Mouse (Mus musculus) stomach, embryonic 14.5 days (tissue): ENCODE measurements at regions not wholly inside any gene's neighbourhood (a gene's known extent, or its start where the extent isn't known, plus 50 kb on each side); places are given as distances from the start of the nearest gene placed in this dataset.

Source experiments
- ATAC-seq: fragments of 200-750 bp; cut with Nextera tagmentation; 2 replicates; pipeline ENCODE4 v1.8.0; 2017; ENCODE audit warnings: low read depth, moderate TSS enrichment; ENCODE audit not compliant: insufficient number of reproducible peaks, insufficient read depth, low FRiP score
- H3K27ac ChIP-seq: fragments of 300-500 bp; sonication (generic); 2 replicates; pipeline ENCODE4 v1.5.1; 2014; ENCODE audit warnings: mild to moderate bottlenecking, low read length, moderate library complexity, mixed read lengths
- H3K27me3 ChIP-seq: fragments of 300-500 bp; sonication (generic); 2 replicates; pipeline ENCODE4 v1.6.1; 2014; ENCODE audit warnings: low read length, control low read depth, mixed read lengths; ENCODE audit not compliant: control insufficient read depth, insufficient read depth
- H3K36me3 ChIP-seq: fragments of 300-500 bp; sonication (generic); 2 replicates; pipeline ENCODE4 v1.6.1; 2014; ENCODE audit warnings: mild to moderate bottlenecking, control low read depth, low read length, moderate library complexity, mixed read lengths; ENCODE audit not compliant: control insufficient read depth, insufficient read depth
- H3K4me1 ChIP-seq: fragments of 300-500 bp; sonication (generic); 2 replicates; pipeline ENCODE4 v1.6.1; 2014; ENCODE audit warnings: low read length, control low read depth, mixed read lengths; ENCODE audit not compliant: control insufficient read depth, insufficient read depth
- H3K4me2 ChIP-seq: fragments of 300-500 bp; sonication (generic); replicated peaks from 2 replicates; pipeline ENCODE4 v1.6.1; 2014; ENCODE audit warnings: low read depth, low read length, control low read depth
- H3K4me3 ChIP-seq: fragments of 300-500 bp; sonication (generic); 2 replicates; pipeline ENCODE4 v1.5.1; 2014; ENCODE audit warnings: low read depth, low read length, control low read depth
- H3K9ac ChIP-seq: fragments of 300-500 bp; sonication (generic); replicated peaks from 2 replicates; pipeline ENCODE4 v1.6.1; 2014; ENCODE audit warnings: low read depth, mild to moderate bottlenecking, control low read depth, low read length, moderate library complexity, mixed read lengths
- H3K9me3 ChIP-seq: fragments of 300-500 bp; sonication (generic); 2 replicates; pipeline ENCODE4 v1.6.1; 2016; ENCODE audit warnings: low read depth, low read length, control low read depth; ENCODE audit not compliant: control insufficient read depth
- WGBS: fragments of 180-500 bp; shearing (Covaris S2); extraction: QIAGEN DNeasy Blood & Tissue Kit; methylation state at CpG from one replicate; pipeline ENCODE4 v1.1.7; 2014; 5-methylcytosine and 5-hydroxymethylcytosine counted together

GRCm38 (mm10) chr10:25017843-25018242 lies 90.6 kb upstream of the Arg1 start:
- 89% methylated on average over 1 of the region's 1 CpGs for WGBS
- Histone ChIP-seq H3K4me3 (no peak overlapping the region), H3K27me3 (no peaks in the 10 kb centered on the region), H3K36me3 (no peaks in the 10 kb centered on the region), H3K9me3 (no peaks in the 10 kb centered on the region), H3K4me2 (no peak overlapping the region), H3K4me1 (no peaks in the 10 kb centered on the region), H3K27ac (no peak overlapping the region), H3K9ac (no peak overlapping the region)
- no peak for ATAC-seq

GRCm38 (mm10) chr10:25016110-25016509 lies 88.8 kb upstream of the Arg1 start:
- Histone ChIP-seq H3K36me3 (no peaks in the 10 kb centered on the region), H3K4me2 (no peak overlapping the region), H3K27ac (no peak overlapping the region), H3K9me3 (no peaks in the 10 kb centered on the region), H3K4me1 (no peaks in the 10 kb centered on the region), H3K27me3 (no peaks in the 10 kb centered on the region), H3K9ac (no peak overlapping the region), H3K4me3 (no peak overlapping the region)
- 71% methylated on average over 9 of the region's 9 CpGs for WGBS
- no peak for ATAC-seq

- no peak for ATAC-seq
- Histone ChIP-seq H3K4me3 (no peak overlapping the region), H3K9me3 (no peaks in the 10 kb centered on the region), H3K9ac (no peak overlapping the region), H3K27me3 (no peaks in the 10 kb centered on the region), H3K27ac (no peak overlapping the region), H3K4me1 (no peaks in the 10 kb centered on the region), H3K4me2 (no peak overlapping the region), H3K36me3 (no peaks in the 10 kb centered on the region)
These were observed 84.8 kb upstream of the Arg1 start for GRCm38 (mm10) chr10:25012129-25012528.

- no peak overlapping the region for H3K4me2 ChIP-seq
- H3K4me3 ChIP-seq: no peak overlapping the region
- no peaks in the 10 kb centered on the region for H3K27me3 ChIP-seq
- no peak for ATAC-seq
- no peak overlapping the region for H3K27ac ChIP-seq
- H3K36me3 ChIP-seq: no peaks in the 10 kb centered on the region
- no peak overlapping the region for H3K9ac ChIP-seq
- no peaks in the 10 kb centered on the region for H3K9me3 ChIP-seq
- WGBS: 88% methylated on average over 8 of the region's 8 CpGs
- H3K4me1 ChIP-seq: no peaks in the 10 kb centered on the region
These were observed 74.0 kb upstream of the Arg1 start for GRCm38 (mm10) chr10:25001299-25001698.

GRCm38 (mm10) chr10:25000231-25001222 lies 73.2 kb upstream of the Arg1 start:
- WGBS: 70% methylated on average over 20 of the region's 20 CpGs
- no peaks in the 10 kb centered on the region for H3K4me1 ChIP-seq

GRCm38 (mm10) chr10:24999807-25000206 lies 72.5 kb upstream of the Arg1 start:
- 77% methylated on average over 5 of the region's 5 CpGs for WGBS

More at GRCm38 (mm10) chr10:25000231-25001222, 73.2 kb upstream of the Arg1 start:
- no peak overlapping the region for H3K4me3 ChIP-seq
- ATAC-seq: no peak
- no peak overlapping the region for H3K27ac ChIP-seq
- H3K36me3 ChIP-seq: no peaks in the 10 kb centered on the region
- no peaks in the 10 kb centered on the region for H3K9me3 ChIP-seq
- no peak overlapping the region for H3K9ac ChIP-seq
- H3K27me3 ChIP-seq: no peaks in the 10 kb centered on the region
- no peak overlapping the region for H3K4me2 ChIP-seq

GRCm38 (mm10) chr10:24997661-24998060 lies 70.4 kb upstream of the Arg1 start:
- no peak overlapping the region for H3K9ac ChIP-seq
- no peak for ATAC-seq
- no peak overlapping the region for H3K4me2 ChIP-seq
- H3K27ac ChIP-seq: no peak overlapping the region
- 89% methylated on average over 3 of the region's 3 CpGs for WGBS
- H3K36me3 ChIP-seq: no peaks in the 10 kb centered on the region
- H3K9me3 ChIP-seq: no peaks in the 10 kb centered on the region
- no peaks in the 10 kb centered on the region for H3K27me3 ChIP-seq
- H3K4me1 ChIP-seq: no peaks in the 10 kb centered on the region
- no peak overlapping the region for H3K4me3 ChIP-seq

More at GRCm38 (mm10) chr10:24999807-25000206, 72.5 kb upstream of the Arg1 start:
- no peaks in the 10 kb centered on the region for H3K4me1 ChIP-seq
- no peak for ATAC-seq
- H3K27ac ChIP-seq: no peak overlapping the region
- no peaks in the 10 kb centered on the region for H3K9me3 ChIP-seq
- H3K9ac ChIP-seq: no peak overlapping the region
- no peak overlapping the region for H3K4me2 ChIP-seq
- H3K27me3 ChIP-seq: no peaks in the 10 kb centered on the region
- H3K36me3 ChIP-seq: no peaks in the 10 kb centered on the region
- H3K4me3 ChIP-seq: no peak overlapping the region

- ATAC-seq: no peak
- H3K4me1 ChIP-seq: no peaks in the 10 kb centered on the region
- no peaks in the 10 kb centered on the region for H3K27me3 ChIP-seq
- WGBS: 87% methylated on average over 2 of the region's 2 CpGs
- H3K4me3 ChIP-seq: no peak overlapping the region
- H3K36me3 ChIP-seq: no peaks in the 10 kb centered on the region
- no peak overlapping the region for H3K4me2 ChIP-seq
- H3K9me3 ChIP-seq: no peaks in the 10 kb centered on the region
- H3K27ac ChIP-seq: no peak overlapping the region
- no peak overlapping the region for H3K9ac ChIP-seq
These were observed 68.5 kb upstream of the Arg1 start for GRCm38 (mm10) chr10:24995751-24996150.
